Mouse (Mus musculus) hindbrain, embryonic 13.5 days (tissue): ENCODE measurements at regions not wholly inside any gene's neighbourhood (a gene's known extent, or its start where the extent isn't known, plus 50 kb on each side); places are given as distances from the start of the nearest gene placed in this dataset.

Experiments
- ATAC-seq: fragments of 200-750 bp; cut with Nextera tagmentation; 2 replicates; pipeline ENCODE4 v1.8.0; 2017; ENCODE audit warnings: moderate TSS enrichment; ENCODE audit not compliant: low FRiP score
- H3K27ac ChIP-seq: fragments of 300-500 bp; sonication (generic); 2 replicates; pipeline ENCODE4 v1.5.1; 2015; ENCODE audit warnings: inconsistent platforms, mild to moderate bottlenecking, moderate library complexity
- H3K27me3 ChIP-seq: fragments of 300-500 bp; sonication (generic); 2 replicates; pipeline ENCODE4 v1.6.1; 2015; ENCODE audit warnings: mild to moderate bottlenecking, inconsistent platforms
- H3K36me3 ChIP-seq: fragments of 300-500 bp; sonication (generic); 2 replicates; pipeline ENCODE4 v1.6.1; 2015; ENCODE audit warnings: mild to moderate bottlenecking, inconsistent platforms
- H3K4me1 ChIP-seq: fragments of 300-500 bp; sonication (generic); replicated peaks from 2 replicates; pipeline ENCODE4 v1.6.1; 2015; ENCODE audit warnings: inconsistent platforms
- H3K4me2 ChIP-seq: fragments of 300-500 bp; sonication (generic); 2 replicates; pipeline ENCODE4 v1.6.1; 2015; ENCODE audit warnings: inconsistent platforms, mild to moderate bottlenecking, moderate library complexity
- H3K4me3 ChIP-seq: fragments of 300-500 bp; sonication (generic); 2 replicates; pipeline ENCODE4 v1.5.1; 2015; ENCODE audit warnings: mild to moderate bottlenecking, inconsistent platforms
- H3K9ac ChIP-seq: fragments of 300-500 bp; sonication (generic); 2 replicates; pipeline ENCODE4 v1.6.1; 2015; ENCODE audit warnings: mild to moderate bottlenecking, inconsistent platforms
- H3K9me3 ChIP-seq: fragments of 300-500 bp; sonication (generic); 2 replicates; pipeline ENCODE4 v1.6.1; 2016; ENCODE audit warnings: inconsistent platforms
- WGBS: fragments of 180-500 bp; shearing (Covaris S2); methylation state at CpG from one replicate; pipeline ENCODE4 v1.1.7; 2015; 5-methylcytosine and 5-hydroxymethylcytosine counted together

DNA sequence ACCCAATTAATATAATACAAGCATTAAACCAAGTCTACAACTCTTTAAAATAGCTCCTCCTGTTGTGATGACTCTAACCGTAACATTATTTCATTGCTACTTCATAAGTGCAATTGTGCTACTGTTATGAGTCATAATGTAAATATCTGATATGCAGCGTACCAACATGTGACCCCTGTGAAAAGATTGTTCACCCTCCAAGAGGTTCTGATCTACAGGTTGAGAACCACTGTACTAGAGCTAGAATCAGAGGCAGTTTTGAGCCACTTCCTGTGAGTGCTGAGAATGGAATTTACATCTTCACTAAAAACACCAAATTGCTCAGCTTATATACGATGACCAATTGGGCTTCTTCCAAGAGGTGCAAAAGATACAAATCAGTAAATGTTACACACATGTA lies 504.4 kb upstream of the Syt1 start:
- Histone ChIP-seq H3K4me1 (no peaks in the 10 kb centered on the region), H3K27me3 (no peaks in the 10 kb centered on the region), H3K9ac (no peak overlapping the region), H3K4me3 (no peak overlapping the region), H3K4me2 (no peak overlapping the region), H3K9me3 (no peaks in the 10 kb centered on the region), H3K36me3 (no peaks in the 10 kb centered on the region), H3K27ac (no peak overlapping the region)
- ATAC-seq, result no peak
- WGBS, result 87% methylated on average over 3 of the region's 3 CpGs

DNA sequence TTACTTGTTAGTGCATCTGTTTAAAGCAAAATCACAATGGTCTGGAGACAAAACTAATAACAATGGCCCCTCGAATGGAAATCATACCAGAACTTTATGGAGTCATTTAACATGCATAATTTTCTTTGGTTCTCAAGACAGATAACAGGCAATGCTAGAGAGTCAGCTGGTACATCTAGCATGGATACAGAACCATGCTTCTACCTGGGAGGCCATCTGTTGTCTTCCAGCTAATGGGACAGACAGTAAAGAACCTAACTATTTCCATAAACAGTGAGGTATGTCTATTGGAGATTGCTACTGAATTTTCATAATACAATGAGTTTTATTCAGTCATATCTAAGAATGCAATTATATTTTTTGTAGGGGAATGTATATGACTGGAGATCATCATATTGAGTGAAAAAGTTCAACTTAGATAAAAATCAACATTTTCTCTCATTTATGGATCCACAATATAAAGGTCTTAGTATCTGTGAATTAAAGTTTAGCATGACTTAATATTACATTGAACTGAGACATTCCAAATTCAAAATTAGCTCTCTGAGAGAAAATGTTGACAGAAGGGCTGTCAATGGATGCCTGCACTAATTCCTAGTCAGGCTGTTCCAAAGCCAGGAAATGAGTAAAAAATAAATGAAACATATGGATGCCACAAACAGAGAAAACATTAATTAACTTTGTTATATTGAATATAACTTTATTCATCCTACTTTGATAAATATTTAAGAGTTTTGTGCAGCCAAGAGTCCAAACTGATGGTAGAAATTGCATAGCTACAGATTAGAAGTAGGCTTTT lies 500.3 kb upstream of the Syt1 start:
- H3K27me3 ChIP-seq, result no peaks in the 10 kb centered on the region
- no peaks in the 10 kb centered on the region for H3K9me3 ChIP-seq
- ATAC-seq, result no peak
- WGBS, result 67% methylated on average over 1 of the region's 1 CpGs
- no peak overlapping the region for H3K4me2 ChIP-seq
- no peaks in the 10 kb centered on the region for H3K4me1 ChIP-seq
- H3K4me3 ChIP-seq, result no peak overlapping the region
- no peak overlapping the region for H3K9ac ChIP-seq
- H3K36me3 ChIP-seq, result no peaks in the 10 kb centered on the region
- no peak overlapping the region for H3K27ac ChIP-seq

DNA sequence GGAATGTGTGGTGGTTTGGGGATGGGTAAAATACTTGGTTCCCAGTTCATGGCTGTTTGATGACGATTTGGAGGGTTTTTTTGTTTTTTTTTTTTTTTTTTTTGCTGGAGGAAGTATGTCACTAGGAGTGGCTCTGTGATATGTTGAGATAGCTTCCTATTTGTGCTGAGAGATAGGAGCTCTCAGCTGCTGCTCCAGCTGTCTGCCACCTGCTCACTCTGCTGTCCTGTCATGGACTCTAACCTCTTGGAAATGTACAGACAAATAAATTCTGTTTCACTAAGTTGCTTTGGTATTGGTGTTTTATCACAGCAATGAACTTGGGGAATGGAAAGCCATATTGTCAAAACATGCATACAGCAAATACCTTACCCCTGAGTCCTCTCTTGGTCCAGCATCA lies 497.8 kb upstream of the Syt1 start:
- Histone ChIP-seq H3K4me1 (no peaks in the 10 kb centered on the region), H3K36me3 (no peaks in the 10 kb centered on the region), H3K27ac (no peak overlapping the region), H3K9me3 (no peaks in the 10 kb centered on the region), H3K27me3 (no peaks in the 10 kb centered on the region), H3K4me2 (no peak overlapping the region), H3K4me3 (no peak overlapping the region), H3K9ac (no peak overlapping the region)
- no peak for ATAC-seq
- 75% methylated on average over 1 of the region's 1 CpGs for WGBS

DNA sequence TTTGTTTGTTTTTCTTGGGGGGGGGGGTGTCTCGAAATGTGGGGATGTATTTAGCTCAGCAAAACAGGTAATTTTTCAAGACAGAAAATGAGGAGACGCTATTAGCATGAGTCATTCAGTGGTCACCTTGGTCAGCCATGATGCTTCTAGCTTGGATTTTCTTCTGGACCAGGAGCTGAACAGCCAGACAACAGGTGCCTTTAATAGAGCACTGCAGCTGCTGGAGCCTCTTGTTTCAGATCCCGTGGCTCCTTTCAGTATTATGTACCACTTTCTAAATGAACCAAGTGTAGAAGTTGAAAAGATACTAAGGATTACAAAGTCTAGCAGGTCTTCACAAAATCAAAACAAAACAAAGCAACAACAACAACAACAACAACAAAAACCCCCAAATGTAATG lies 496.4 kb upstream of the Syt1 start:
- no peaks in the 10 kb centered on the region for H3K36me3 ChIP-seq
- H3K4me3 ChIP-seq, result no peak overlapping the region
- no peak for ATAC-seq
- H3K4me1 ChIP-seq, result no peaks in the 10 kb centered on the region
- H3K9me3 ChIP-seq, result no peaks in the 10 kb centered on the region
- no peak overlapping the region for H3K27ac ChIP-seq
- H3K4me2 ChIP-seq, result no peak overlapping the region
- H3K27me3 ChIP-seq, result no peaks in the 10 kb centered on the region
- 83% methylated on average over 3 of the region's 3 CpGs for WGBS
- no peak overlapping the region for H3K9ac ChIP-seq

DNA sequence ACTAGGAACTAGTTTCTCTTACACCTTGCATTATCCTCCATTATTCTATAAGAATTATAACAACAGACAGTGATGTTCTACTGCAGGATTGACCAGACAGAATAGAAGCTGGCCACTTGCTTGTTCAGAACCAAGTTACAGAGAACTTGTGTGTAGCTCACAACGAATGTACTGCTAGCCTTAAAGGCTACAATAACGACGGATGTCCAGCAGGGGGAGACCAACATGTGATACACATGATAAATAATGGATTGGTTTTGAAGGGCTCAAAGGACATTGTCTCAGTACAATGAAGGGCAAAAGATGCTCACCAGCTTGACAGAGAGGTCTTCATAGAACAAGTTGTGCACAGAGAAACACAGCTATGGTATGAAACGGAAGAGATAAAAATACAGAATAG lies 493.9 kb upstream of the Syt1 start:
- 59% methylated on average over 4 of the region's 4 CpGs for WGBS
- Histone ChIP-seq H3K36me3 (no peaks in the 10 kb centered on the region), H3K9ac (no peak overlapping the region), H3K4me1 (no peaks in the 10 kb centered on the region), H3K27me3 (no peaks in the 10 kb centered on the region), H3K4me2 (no peak overlapping the region), H3K4me3 (no peak overlapping the region), H3K9me3 (no peaks in the 10 kb centered on the region), H3K27ac (no peak overlapping the region)
- ATAC-seq, result no peak

DNA sequence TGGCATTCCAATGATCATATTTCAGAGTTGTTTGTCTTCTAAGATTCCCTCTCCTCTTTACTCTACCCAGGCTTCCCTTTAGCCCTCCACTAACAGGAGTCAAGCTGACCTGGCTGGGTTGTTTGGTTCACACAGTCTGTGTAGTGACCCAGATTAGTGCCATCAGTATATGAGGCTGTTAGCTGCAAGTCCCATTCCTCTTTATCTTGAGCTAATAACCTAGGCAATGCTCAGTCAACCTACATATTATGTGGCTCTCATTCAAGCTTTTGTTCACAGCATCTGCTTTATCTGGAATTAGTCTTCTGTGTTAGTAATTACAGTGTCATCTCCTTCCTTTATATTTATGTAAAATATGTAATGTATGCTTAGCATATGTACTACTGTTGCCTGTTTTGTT lies 490.1 kb upstream of the Syt1 start:
- Histone ChIP-seq H3K9me3 (no peaks in the 10 kb centered on the region), H3K4me3 (no peak overlapping the region), H3K9ac (no peak overlapping the region), H3K27ac (no peak overlapping the region), H3K4me2 (no peak overlapping the region), H3K27me3 (no peaks in the 10 kb centered on the region), H3K36me3 (no peaks in the 10 kb centered on the region), H3K4me1 (no peaks in the 10 kb centered on the region)
- no peak for ATAC-seq

DNA sequence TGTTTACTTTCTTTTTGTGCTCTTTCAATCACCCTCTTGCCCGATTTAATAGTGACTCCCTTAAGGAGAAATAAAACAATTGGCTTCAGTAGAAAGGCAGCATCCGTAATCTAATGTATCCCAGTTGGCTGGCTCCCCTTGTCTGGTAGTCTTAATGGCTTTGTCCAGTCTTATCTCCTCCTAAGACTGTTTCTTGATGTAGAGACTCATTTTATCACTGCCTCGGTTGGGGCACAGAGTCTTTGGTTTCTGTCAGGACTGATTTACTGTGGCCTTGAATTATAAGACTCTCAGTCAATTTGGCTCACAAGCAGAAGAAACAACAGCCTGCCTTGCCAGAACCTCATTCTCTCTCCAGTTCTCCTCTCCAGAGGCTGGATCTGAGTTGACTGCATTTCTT lies 487.5 kb upstream of the Syt1 start:
- no peak overlapping the region for H3K9ac ChIP-seq
- no peaks in the 10 kb centered on the region for H3K9me3 ChIP-seq
- no peaks in the 10 kb centered on the region for H3K4me1 ChIP-seq
- H3K36me3 ChIP-seq, result no peaks in the 10 kb centered on the region
- H3K4me3 ChIP-seq, result no peak overlapping the region
- H3K4me2 ChIP-seq, result no peak overlapping the region
- H3K27me3 ChIP-seq, result no peaks in the 10 kb centered on the region
- WGBS, result 68% methylated on average over 3 of the region's 3 CpGs
- no peak overlapping the region for H3K27ac ChIP-seq
- no peak for ATAC-seq

DNA sequence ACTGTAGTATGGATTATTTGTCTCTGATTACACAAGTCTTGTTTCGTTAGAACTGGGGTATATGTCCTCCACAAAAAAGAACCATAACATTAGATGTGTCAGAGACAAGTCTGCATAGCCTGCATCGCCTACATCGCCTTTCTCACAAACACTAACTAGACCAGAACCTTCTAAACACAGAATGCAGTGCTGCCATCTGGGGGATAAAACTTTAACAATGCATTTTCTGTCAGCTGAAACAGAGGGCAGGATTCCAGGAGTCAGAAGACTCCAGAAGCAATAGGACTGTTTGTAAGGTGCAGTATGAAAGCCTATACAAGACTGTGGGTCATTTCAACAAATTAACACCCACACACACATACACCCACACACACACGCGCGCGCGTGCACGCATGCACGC lies 485.4 kb upstream of the Syt1 start:
- peak; percentile 39; the same call in 1 of the 2 replicates for ATAC-seq
- H3K4me2 ChIP-seq, result no peak overlapping the region
- H3K4me3 ChIP-seq, result no peak overlapping the region
- no peaks in the 10 kb centered on the region for H3K27me3 ChIP-seq
- no peak overlapping the region for H3K27ac ChIP-seq
- WGBS, result 74% methylated on average over 10 of the region's 10 CpGs
- no peak overlapping the region for H3K9ac ChIP-seq
- no peaks in the 10 kb centered on the region for H3K36me3 ChIP-seq
- no peaks in the 10 kb centered on the region for H3K4me1 ChIP-seq
- H3K9me3 ChIP-seq, result no peaks in the 10 kb centered on the region

DNA sequence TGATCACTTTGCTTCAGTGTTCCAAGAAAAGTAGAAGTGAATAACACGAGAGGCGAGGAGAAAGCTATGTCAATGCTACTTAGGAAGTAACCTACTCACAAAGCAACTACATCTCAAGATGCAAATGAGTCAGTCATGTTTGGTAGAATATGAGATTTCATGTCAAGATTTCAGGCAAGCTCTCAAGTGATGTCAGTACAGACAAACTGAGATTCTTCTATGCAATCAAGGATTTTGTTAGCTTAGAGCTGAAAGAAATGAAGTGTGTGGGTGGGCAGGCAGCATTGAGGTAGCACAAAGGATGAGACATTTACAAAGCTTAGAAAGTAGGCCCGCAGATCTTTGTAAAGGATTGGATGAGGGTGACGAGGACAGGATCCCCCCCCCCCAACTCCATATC lies 480.0 kb upstream of the Syt1 start:
- H3K4me2 ChIP-seq, result no peak overlapping the region
- no peaks in the 10 kb centered on the region for H3K4me1 ChIP-seq
- H3K36me3 ChIP-seq, result no peaks in the 10 kb centered on the region
- ATAC-seq, result no peak
- WGBS, result 87% methylated on average over 4 of the region's 4 CpGs
- no peak overlapping the region for H3K4me3 ChIP-seq
- no peaks in the 10 kb centered on the region for H3K27me3 ChIP-seq
- no peak overlapping the region for H3K27ac ChIP-seq
- no peak overlapping the region for H3K9ac ChIP-seq
- H3K9me3 ChIP-seq, result no peaks in the 10 kb centered on the region

DNA sequence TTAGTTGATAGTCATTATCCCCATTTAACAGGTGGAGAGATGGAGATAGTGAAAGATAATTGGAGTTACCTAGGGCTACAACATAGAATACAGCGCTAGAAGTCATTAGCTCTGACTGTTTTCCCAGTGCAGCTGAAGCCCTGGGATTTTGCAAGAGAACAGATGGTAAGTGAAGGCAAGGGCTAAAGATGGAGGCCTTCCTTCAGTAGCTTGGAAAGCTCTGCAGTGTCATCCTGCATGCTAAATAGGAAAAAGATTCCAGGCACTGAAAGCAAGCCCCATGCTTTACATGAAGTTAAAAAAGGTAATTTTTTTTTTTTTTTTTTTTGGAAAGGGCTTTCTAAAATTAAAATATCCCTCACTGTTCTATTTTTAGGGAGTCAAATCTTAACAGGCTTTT lies 477.2 kb upstream of the Syt1 start:
- no peak for ATAC-seq
- 81% methylated on average over 1 of the region's 1 CpGs for WGBS
- Histone ChIP-seq H3K9ac (no peak overlapping the region), H3K4me3 (no peak overlapping the region), H3K27me3 (no peaks in the 10 kb centered on the region), H3K4me1 (no peaks in the 10 kb centered on the region), H3K4me2 (no peak overlapping the region), H3K9me3 (no peaks in the 10 kb centered on the region), H3K27ac (no peak overlapping the region), H3K36me3 (no peaks in the 10 kb centered on the region)

DNA sequence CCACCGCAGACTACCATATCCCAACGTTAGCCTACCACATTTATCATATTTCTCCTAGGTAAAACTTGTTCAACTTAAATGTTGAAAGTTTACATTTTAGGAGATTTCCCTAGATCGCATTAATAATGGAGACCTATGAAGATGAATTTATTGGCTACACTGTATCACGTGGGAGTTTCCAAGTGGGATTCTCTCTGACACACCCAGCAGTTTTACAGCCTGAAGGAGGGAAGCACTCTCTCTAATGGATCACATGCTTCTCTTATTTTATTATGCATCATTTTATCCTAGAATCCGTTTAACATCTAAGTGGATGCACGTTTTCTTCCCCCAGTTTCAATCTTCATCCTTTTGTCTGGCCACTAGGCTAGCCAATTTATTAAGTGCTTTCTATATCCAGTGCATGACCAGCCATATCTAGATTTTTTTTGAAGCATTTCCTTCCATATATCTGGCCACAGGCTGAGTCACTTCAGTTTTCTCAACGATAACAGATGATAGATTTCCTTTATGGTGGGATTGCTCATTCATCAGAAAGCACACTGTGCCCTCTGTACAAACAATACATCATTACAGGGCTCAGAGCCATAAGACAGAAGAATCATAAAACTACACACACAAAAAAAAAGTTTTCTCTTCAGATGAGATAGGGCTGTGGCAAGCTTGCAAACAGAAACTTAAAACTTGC lies 476.3 kb upstream of the Syt1 start:
- Histone ChIP-seq H3K9ac (no peak overlapping the region), H3K4me3 (no peak overlapping the region), H3K4me1 (no peaks in the 10 kb centered on the region), H3K9me3 (no peaks in the 10 kb centered on the region), H3K36me3 (no peaks in the 10 kb centered on the region), H3K4me2 (no peak overlapping the region), H3K27ac (no peak overlapping the region), H3K27me3 (no peaks in the 10 kb centered on the region)
- no peak for ATAC-seq
- 83% methylated on average over 7 of the region's 7 CpGs for WGBS

DNA sequence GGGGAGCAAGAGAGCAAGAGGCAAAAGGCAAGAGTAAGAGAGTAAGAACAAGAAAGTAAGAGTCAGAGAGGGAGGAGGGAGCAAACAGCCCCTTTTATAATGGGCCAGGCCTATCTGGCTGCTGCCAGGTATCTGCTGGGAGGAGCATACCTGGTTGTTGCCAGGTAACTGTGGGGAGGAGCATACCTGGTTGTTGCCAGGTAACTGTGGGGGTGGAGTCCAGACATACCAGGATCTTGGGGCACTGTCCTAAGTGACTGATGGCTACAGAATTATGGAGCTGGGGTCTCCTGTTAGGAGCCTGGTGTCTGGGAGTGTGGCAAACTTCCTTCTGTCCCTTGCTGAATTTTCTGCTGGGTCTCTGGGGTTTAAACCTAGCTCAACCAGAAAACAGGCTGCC lies 469.8 kb upstream of the Syt1 start:
- Histone ChIP-seq H3K4me3 (no peak overlapping the region), H3K27ac (no peak overlapping the region), H3K4me2 (no peak overlapping the region), H3K9me3 (no peaks in the 10 kb centered on the region), H3K9ac (no peak overlapping the region), H3K4me1 (no peaks in the 10 kb centered on the region), H3K36me3 (no peaks in the 10 kb centered on the region), H3K27me3 (no peaks in the 10 kb centered on the region)
- ATAC-seq, result no peak

DNA sequence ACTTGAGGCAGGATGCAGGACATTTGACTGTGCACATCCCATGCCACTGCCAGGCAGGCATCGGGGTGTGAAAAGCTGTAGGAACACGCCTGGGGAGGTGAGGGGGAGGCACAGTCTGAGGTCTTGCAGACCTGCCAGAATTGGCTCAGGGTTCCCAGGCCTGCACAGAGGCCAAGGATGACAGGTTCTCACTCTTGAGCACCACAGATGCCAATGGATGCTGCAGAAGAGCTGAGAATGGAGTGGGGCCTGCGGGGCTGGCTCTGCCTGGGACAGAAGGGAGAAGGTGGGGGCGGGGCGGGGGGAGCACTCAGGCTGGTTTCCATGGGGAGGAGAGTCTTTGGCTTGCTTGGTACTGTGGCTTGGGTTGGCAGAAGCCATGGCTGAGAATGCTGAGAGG lies 469.2 kb upstream of the Syt1 start:
- H3K27me3 ChIP-seq, result no peaks in the 10 kb centered on the region
- ATAC-seq, result no peak
- H3K9ac ChIP-seq, result no peak overlapping the region
- H3K36me3 ChIP-seq, result no peaks in the 10 kb centered on the region
- no peak overlapping the region for H3K27ac ChIP-seq
- H3K4me2 ChIP-seq, result no peak overlapping the region
- no peaks in the 10 kb centered on the region for H3K9me3 ChIP-seq
- no peaks in the 10 kb centered on the region for H3K4me1 ChIP-seq
- WGBS, result 77% methylated on average over 5 of the region's 5 CpGs
- H3K4me3 ChIP-seq, result no peak overlapping the region
